Mouse (Mus musculus) T-helper 17 cell (primary cell): ENCODE data around the gene Pibf1.

Experiments
- in situ Hi-C, 2 experiments: fragments of 300-600 bp; cut with MboI, MseI; formaldehyde crosslinking; loops; 1 replicate in 1 of 2; 2 replicates in 1 of 2; pipeline ENCODE4 v1.15.1; 2025; ENCODE audit warnings: high pct_unique_total_duplicates in 2 of 2

The Pibf1 gene

GRCm38 (mm10) chr14:99140036-99140435 lies 40.8 kb downstream of the Pibf1 start:
- in situ Hi-C loops: loop anchor here (5.0 kb wide), 2 partner anchors 752 to 757 kb away; no protein-coding TSS in a partner anchor

- in situ Hi-C loops: loop anchor here (5.0 kb wide), 2 partner anchors 750 to 755 kb away; no protein-coding TSS in a partner anchor
Observed at GRCm38 (mm10) chr14:99141786-99142633, 42.8 kb downstream of the Pibf1 start.

DNA sequence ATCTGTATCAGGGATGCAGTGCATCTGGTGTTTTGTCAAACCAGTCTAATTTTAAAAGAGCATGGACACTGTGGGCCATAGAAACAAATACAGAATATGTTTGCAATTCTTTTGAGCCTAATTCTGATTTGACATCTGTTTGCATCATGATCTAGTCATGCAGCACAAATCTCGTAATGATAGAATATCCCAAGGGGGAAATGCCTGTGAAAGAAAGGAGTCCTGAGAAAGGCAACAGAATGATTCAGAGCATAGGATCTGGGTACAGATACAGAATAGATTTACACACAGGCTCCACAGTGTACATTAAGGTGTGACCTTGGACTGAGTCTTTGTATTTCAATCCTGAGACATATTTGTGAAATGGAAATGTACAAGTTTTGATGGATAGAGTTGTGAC lies 47.6 kb downstream of the Pibf1 start:
- in situ Hi-C loops: loop anchor here in 1 of 2 experiments (5.0 kb wide), 1 partner anchor 1325 kb away; no protein-coding TSS in a partner anchor

- in situ Hi-C loops: no loop called here
Observed at GRCm38 (mm10) chr14:99152683-99153082, 53.5 kb downstream of the Pibf1 start.

DNA sequence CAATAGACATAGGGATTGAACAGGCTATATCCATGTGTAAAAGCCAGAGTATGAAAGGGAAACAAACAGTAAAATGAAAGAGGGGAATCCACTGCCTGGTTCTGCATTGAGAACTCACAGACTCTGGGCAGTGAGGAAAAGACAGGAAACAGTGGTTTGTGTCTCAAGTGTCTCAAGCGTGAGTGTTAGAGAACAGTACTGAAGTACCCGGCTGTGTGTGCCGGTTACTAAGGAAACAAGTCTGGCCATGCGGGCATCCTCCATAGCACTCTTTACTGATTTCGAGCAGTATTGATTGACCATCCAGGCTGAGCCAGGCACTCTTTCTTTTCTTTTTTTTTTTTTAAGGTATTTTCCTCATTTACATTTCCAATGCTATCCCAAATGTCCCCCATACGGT lies 60.7 kb downstream of the Pibf1 start:
- in situ Hi-C loops: no loop called here

GRCm38 (mm10) chr14:99163051-99163450 lies 63.8 kb downstream of the Pibf1 start:
- in situ Hi-C loops: no loop called here

DNA sequence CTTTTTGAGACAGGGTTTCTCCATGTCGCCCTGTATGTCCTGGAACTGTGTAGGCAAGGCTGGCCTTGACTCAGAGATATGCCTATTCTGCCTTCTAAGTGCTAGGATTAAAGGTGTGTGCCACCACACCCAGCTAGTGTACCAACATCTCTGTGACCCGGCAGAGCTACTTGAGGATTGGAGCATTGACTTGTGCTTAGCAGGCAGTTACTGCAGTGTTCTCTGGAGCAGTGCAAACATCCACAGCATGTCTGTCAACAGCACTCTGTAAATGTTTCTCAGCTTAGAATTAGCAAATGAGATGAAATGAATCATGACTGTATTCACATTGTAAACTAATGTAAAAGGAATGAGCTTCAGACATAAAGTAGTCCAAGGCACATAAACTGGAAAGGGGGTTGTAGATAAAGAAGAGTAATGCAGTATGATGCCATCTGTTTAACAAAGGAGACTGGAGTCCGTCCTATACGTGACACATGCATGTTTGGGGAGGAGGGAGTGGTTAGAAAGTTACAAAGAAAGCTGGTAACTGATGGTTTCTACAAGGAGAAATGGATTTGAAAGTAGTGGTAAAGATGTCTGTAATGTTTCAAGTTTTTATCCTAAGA lies 75.0 kb downstream of the Pibf1 start:
- in situ Hi-C loops: no loop called here

DNA sequence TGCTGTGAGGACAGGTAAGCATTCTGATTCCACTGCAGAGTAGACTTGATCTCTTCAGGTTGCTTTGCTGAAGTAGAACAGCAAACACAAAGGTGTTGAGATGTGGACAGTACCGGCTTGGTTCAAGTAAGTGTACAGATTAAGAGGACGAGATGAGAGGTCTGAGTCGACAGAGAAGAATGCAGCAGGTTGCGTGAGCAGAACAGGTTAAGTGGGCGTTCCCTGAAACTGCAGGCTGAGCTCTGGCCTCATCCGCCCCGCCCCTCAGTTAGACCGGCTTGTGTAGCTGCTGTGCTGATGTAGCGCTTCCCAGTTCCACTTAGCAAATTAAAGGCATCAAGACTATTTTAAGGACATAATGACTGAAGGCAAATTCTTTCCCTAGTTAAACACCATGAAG lies 77.3 kb downstream of the Pibf1 start:
- in situ Hi-C loops: no loop called here

DNA sequence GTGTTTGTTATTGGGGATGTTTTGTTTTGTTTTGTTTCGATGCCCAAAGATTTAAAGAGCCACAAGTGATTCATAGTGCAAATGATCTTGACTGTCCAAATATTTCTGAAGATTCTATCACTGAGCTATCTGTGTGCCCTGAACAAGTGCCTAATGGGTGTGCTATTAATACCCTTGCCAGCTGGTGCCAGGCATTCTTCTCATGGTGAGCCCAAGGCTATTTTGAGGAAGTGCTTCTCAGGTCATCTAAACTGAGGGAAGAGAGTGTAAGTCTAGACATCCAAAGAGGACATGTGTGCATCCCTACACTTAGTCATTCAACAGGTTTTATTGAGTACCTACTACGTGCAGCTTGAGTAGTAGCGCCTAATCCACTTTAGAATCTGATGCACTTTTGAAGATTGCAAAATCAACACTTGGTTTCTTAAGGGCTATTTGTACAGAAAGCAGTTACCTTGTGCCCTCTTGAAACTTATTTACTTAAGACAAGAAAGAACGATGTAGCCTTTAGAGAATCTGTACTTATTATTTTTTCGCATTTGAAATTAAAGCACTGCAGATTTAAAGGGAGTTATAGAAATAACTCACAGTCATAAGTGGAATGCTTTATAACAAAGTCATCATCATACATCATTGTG lies 91.0 kb downstream of the Pibf1 start:
- in situ Hi-C loops: no loop called here

DNA sequence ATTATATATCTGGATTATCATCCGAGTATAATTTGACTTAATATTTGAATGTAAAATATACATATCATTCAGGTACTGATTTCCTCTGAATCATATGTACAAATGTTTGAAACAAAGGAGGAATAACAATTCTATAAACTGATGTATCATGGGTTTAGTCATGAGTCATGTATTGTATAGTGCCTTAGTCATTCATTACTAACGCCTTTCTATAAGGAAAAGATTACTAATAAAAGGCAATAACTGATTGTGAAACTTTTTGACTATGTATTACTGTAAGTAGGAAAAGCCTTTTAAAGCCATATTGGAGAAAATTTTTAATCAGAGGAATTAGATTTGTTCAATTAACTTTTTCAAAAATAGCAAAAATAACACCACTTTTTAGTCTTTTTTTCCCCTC lies 106.6 kb downstream of the Pibf1 start:
- in situ Hi-C loops: no loop called here

GRCm38 (mm10) chr14:99206591-99206990 lies 107.4 kb downstream of the Pibf1 start:
- in situ Hi-C loops: no loop called here

GRCm38 (mm10) chr14:99210431-99210830 lies 111.2 kb downstream of the Pibf1 start:
- in situ Hi-C loops: no loop called here

- in situ Hi-C loops: no loop called here
Observed at GRCm38 (mm10) chr14:99218396-99219012, 119.3 kb downstream of the Pibf1 start.

DNA sequence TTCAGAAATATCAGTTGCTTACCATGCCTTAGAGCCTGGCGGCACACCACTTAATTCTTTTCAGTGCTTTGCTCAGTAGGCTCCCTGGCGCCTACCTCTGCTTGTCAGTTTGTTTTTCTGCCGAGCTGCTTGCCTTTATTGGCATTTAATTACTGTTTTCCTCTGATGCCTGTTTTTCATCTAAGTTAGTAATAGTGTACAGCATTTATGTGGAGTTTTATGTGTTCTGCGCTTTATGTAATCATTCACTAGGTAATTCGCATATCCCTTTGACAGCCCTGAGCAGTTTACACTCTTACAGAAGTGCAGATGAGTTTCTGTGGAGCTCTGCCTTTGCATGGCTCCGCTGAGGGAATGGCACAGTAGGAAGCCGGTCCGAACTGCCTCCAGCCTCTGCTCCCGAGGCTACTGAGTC lies 120.5 kb downstream of the Pibf1 start:
- in situ Hi-C loops: no loop called here

- in situ Hi-C loops: no loop called here
Observed at GRCm38 (mm10) chr14:99225929-99226328, 126.7 kb downstream of the Pibf1 start.

- in situ Hi-C loops: no loop called here
Observed at GRCm38 (mm10) chr14:99229071-99229780, 130.0 kb downstream of the Pibf1 start.

DNA sequence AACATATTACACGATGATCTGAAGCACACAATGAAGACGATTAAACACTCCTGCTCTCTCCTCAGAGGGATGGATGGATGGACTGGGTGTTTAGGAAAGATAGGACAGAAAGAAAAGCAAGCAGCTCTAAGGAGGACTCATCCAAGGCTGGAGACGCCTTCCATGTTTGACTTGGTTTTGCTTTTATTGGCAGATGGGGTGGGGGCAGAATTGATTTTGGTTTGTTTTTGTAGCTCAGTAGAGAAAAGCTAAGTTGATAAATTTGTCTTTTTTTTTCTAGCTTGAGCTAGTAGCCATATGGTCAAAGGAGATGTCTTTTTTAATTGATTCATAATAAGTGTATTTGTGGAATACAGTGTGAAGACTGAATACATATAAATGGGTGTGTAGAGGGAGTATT lies 133.8 kb downstream of the Pibf1 start:
- in situ Hi-C loops: no loop called here

DNA sequence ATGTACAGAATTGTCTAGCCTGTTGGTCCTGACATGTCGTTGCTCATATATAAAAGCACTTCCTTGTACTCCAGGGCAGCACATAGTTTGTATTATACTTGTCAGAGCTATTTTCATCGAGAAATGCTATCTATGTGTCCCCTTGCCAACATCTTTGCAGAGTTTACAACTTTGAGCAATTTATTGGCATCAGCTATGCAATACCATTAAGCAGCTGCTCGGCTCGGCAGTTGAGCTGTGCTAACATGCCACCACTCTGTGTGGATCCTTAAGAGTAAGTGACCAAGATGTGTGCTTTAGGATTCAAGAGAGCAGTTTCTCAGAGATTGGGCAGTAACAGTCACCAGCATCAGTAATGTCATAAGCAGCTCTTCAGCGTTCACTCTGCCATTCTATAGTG lies 137.9 kb downstream of the Pibf1 start:
- in situ Hi-C loops: no loop called here

DNA sequence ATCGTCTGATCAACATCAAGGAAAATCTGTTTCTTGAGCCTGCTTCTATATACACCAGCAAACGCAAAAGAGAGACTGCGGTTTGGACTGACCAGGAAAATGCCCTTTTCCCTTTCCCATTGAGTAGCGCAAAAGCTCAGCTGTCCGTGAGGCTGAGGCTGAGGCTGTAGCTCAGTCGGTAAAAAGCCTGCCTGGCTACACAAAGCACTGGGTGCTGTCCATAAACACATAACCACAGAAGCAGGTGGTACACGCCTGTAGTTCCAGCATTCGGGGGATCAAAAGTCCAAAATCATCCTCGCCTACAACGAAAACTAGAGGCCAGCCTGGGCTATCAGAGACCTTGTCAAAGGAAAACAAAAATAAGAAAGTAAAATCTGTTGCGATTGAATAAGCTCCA lies 141.3 kb downstream of the Pibf1 start:
- in situ Hi-C loops: no loop called here

- in situ Hi-C loops: no loop called here
Observed at GRCm38 (mm10) chr14:99244508-99244907, 145.3 kb downstream of the Pibf1 start.

GRCm38 (mm10) chr14:99262026-99262425 lies 162.8 kb downstream of the Pibf1 start:
- in situ Hi-C loops: no loop called here
